Mouse (Mus musculus): ENCODE data around the gene Kcnh5.

- TF ChIP-seq POLR2A (IDR thresholded peaks at IDR 0.05; ENCODE audit: extremely low read depth, insufficient read depth, low read length) = no peak
- TF ChIP-seq CTCF (IDR thresholded peaks at IDR 0.05; ENCODE audit: extremely low read depth, insufficient read depth, low read length) = no peak
Observed at GRCm38 (mm10) chr12:75061731-75062130, 115.4 kb downstream of the Kcnh5 start.
